Mouse (Mus musculus) midbrain, embryonic 15.5 days (tissue): ENCODE measurements at regions not wholly inside any gene's neighbourhood (a gene's known extent, or its start where the extent isn't known, plus 50 kb on each side); places are given as distances from the start of the nearest gene placed in this dataset.
"Not testable (repeated sequence)": the region's sequence is repeated elsewhere in the genome, so short reads cannot be mapped to it uniquely, and the experiment has no call there.

Experiments used
- ATAC-seq: fragments of 200-750 bp; cut with Nextera tagmentation; replicated peaks from 2 replicates; pipeline ENCODE4 v1.8.0; 2017; ENCODE audit warnings: moderate TSS enrichment
- H3K27ac ChIP-seq: fragments of 300-500 bp; sonication (generic); 2 replicates; pipeline ENCODE4 v1.5.1; 2015; ENCODE audit warnings: mild to moderate bottlenecking, inconsistent platforms
- H3K27me3 ChIP-seq: fragments of 300-500 bp; sonication (generic); replicated peaks from 2 replicates; pipeline ENCODE4 v1.6.1; 2015; ENCODE audit warnings: inconsistent platforms
- H3K36me3 ChIP-seq: fragments of 300-500 bp; sonication (generic); replicated peaks from 2 replicates; pipeline ENCODE4 v1.6.1; 2015; ENCODE audit warnings: inconsistent platforms
- H3K4me1 ChIP-seq: fragments of 300-500 bp; sonication (generic); 2 replicates; pipeline ENCODE4 v1.6.1; 2015; ENCODE audit warnings: inconsistent platforms
- H3K4me2 ChIP-seq: fragments of 300-500 bp; sonication (generic); 2 replicates; pipeline ENCODE4 v1.6.1; 2015; ENCODE audit warnings: inconsistent platforms, mild to moderate bottlenecking, moderate library complexity
- H3K4me3 ChIP-seq: fragments of 300-500 bp; sonication (generic); 2 replicates; pipeline ENCODE4 v1.5.1; 2015; ENCODE audit warnings: mild to moderate bottlenecking, inconsistent platforms
- H3K9ac ChIP-seq: fragments of 300-500 bp; sonication (generic); 2 replicates; pipeline ENCODE4 v1.6.1; 2015; ENCODE audit warnings: mild to moderate bottlenecking, inconsistent platforms
- H3K9me3 ChIP-seq: fragments of 300-500 bp; sonication (generic); 2 replicates; pipeline ENCODE4 v1.6.1; 2016; ENCODE audit warnings: inconsistent platforms
- WGBS: fragments of 180-500 bp; shearing (Covaris S2); methylation state at CpG from one replicate; pipeline ENCODE4 v1.1.7; 2015; ENCODE audit warnings: mixed read lengths; 5-methylcytosine and 5-hydroxymethylcytosine counted together

GRCm38 (mm10) chr12:45563325-45564030 is 489.0 kb upstream of the Stxbp6 start:
- H3K36me3 ChIP-seq = no peaks in the 10 kb centered on the region
- H3K4me1 ChIP-seq = peaks cover 25% of the 10 kb centered on the region
- H3K27me3 ChIP-seq = no peaks in the 10 kb centered on the region
- H3K4me3 ChIP-seq = no peak overlapping the region
- peak overlapping the region; percentile 0; the same call in 1 of the 2 replicates for H3K4me2 ChIP-seq
- no peaks in the 10 kb centered on the region for H3K9me3 ChIP-seq
- H3K9ac ChIP-seq = no peak overlapping the region
- peak overlapping the region; percentile 88 for H3K27ac ChIP-seq
- ATAC-seq = peak; percentile 92
- WGBS = 27% methylated on average over 13 of the region's 13 CpGs

GRCm38 (mm10) chr12:45562637-45563220 is 488.2 kb upstream of the Stxbp6 start:
- Histone ChIP-seq H3K4me2 (no peak overlapping the region), H3K27me3 (no peaks in the 10 kb centered on the region), H3K27ac (peak overlapping the region; percentile 88), H3K9me3 (no peaks in the 10 kb centered on the region), H3K36me3 (no peaks in the 10 kb centered on the region), H3K4me3 (no peak overlapping the region), H3K4me1 (peaks cover 25% of the 10 kb centered on the region), H3K9ac (no peak overlapping the region)
- ATAC-seq = peak; percentile 59
- 15% methylated on average over 1 of the region's 1 CpGs for WGBS

GRCm38 (mm10) chr12:45561889-45562288 is 487.4 kb upstream of the Stxbp6 start:
- peak overlapping the region; percentile 4; the same call in 1 of the 2 replicates for H3K9ac ChIP-seq
- ATAC-seq = peak; percentile 69
- H3K27me3 ChIP-seq = no peaks in the 10 kb centered on the region
- WGBS = 23% methylated on average over 11 of the region's 11 CpGs
- H3K27ac ChIP-seq = peak overlapping the region; percentile 88
- H3K9me3 ChIP-seq = no peaks in the 10 kb centered on the region
- H3K4me1 ChIP-seq = peaks cover 25% of the 10 kb centered on the region
- no peaks in the 10 kb centered on the region for H3K36me3 ChIP-seq
- H3K4me3 ChIP-seq = no peak overlapping the region
- no peak overlapping the region for H3K4me2 ChIP-seq

- ATAC-seq = no peak
- Histone ChIP-seq H3K4me1 (peaks cover 25% of the 10 kb centered on the region), H3K4me2 (no peak overlapping the region), H3K36me3 (no peaks in the 10 kb centered on the region), H3K4me3 (no peak overlapping the region), H3K27ac (peak overlapping the region; percentile 88), H3K9ac (no peak overlapping the region), H3K9me3 (no peaks in the 10 kb centered on the region), H3K27me3 (no peaks in the 10 kb centered on the region)
- WGBS = 24% methylated on average over 1 of the region's 1 CpGs
Measured at GRCm38 (mm10) chr12:45561362-45561761, 486.9 kb upstream of the Stxbp6 start.

- not testable (repeated sequence) for H3K4me3 ChIP-seq, ATAC-seq, H3K9me3 ChIP-seq, H3K4me2 ChIP-seq, H3K27ac ChIP-seq, H3K4me1 ChIP-seq, H3K9ac ChIP-seq, H3K36me3 ChIP-seq, H3K27me3 ChIP-seq
- 88% methylated on average over 5 of the region's 5 CpGs for WGBS
Measured at GRCm38 (mm10) chr12:45549906-45550305, 475.4 kb upstream of the Stxbp6 start.

GRCm38 (mm10) chr12:45519554-45519953 is 445.0 kb upstream of the Stxbp6 start:
- ATAC-seq = no peak
- H3K9me3 ChIP-seq = no peaks in the 10 kb centered on the region
- H3K36me3 ChIP-seq = no peaks in the 10 kb centered on the region
- no peak overlapping the region for H3K4me3 ChIP-seq
- no peak overlapping the region for H3K4me2 ChIP-seq
- H3K27me3 ChIP-seq = no peaks in the 10 kb centered on the region
- H3K4me1 ChIP-seq = no peaks in the 10 kb centered on the region
- no peak overlapping the region for H3K9ac ChIP-seq
- H3K27ac ChIP-seq = no peak overlapping the region

- Histone ChIP-seq H3K4me2 (no peak overlapping the region), H3K36me3 (no peaks in the 10 kb centered on the region), H3K9me3 (no peaks in the 10 kb centered on the region), H3K9ac (no peak overlapping the region), H3K4me3 (no peak overlapping the region), H3K27me3 (no peaks in the 10 kb centered on the region), H3K4me1 (no peaks in the 10 kb centered on the region), H3K27ac (0 out of 2 replicates have a peak overlapping the region, but pooled peaks have one; percentile 17)
- ATAC-seq = no peak; the same call in 1 of the 2 replicates
- WGBS = 37% methylated on average over 3 of the region's 3 CpGs
Measured at GRCm38 (mm10) chr12:45514459-45514858, 439.9 kb upstream of the Stxbp6 start.

GRCm38 (mm10) chr12:45507400-45507982 is 433.0 kb upstream of the Stxbp6 start:
- WGBS = 28% methylated on average over 7 of the region's 7 CpGs
- H3K36me3 ChIP-seq = no peaks in the 10 kb centered on the region
- no peak overlapping the region for H3K27ac ChIP-seq
- H3K27me3 ChIP-seq = no peaks in the 10 kb centered on the region
- H3K9ac ChIP-seq = no peak overlapping the region
- H3K9me3 ChIP-seq = no peaks in the 10 kb centered on the region
- ATAC-seq = peak; percentile 60
- no peak overlapping the region for H3K4me3 ChIP-seq
- H3K4me1 ChIP-seq = no peaks in the 10 kb centered on the region
- H3K4me2 ChIP-seq = no peak overlapping the region

GRCm38 (mm10) chr12:45499834-45500233 is 425.3 kb upstream of the Stxbp6 start:
- peak; percentile 50; the same call in 1 of the 2 replicates for ATAC-seq
- H3K4me2 ChIP-seq = no peak overlapping the region
- no peaks in the 10 kb centered on the region for H3K36me3 ChIP-seq
- no peaks in the 10 kb centered on the region for H3K9me3 ChIP-seq
- no peak overlapping the region for H3K4me3 ChIP-seq
- WGBS = 44% methylated on average over 6 of the region's 6 CpGs
- H3K9ac ChIP-seq = no peak overlapping the region
- H3K27ac ChIP-seq = no peak overlapping the region
- H3K4me1 ChIP-seq = 0 out of 2 replicates have a peak, but pooled peaks cover 4% of the 10 kb centered on the region
- no peaks in the 10 kb centered on the region for H3K27me3 ChIP-seq

GRCm38 (mm10) chr12:45498230-45498629 is 423.7 kb upstream of the Stxbp6 start:
- ATAC-seq = peak; percentile 52
- Histone ChIP-seq H3K27ac (no peak overlapping the region), H3K9ac (no peak overlapping the region), H3K9me3 (no peaks in the 10 kb centered on the region), H3K4me2 (no peak overlapping the region), H3K27me3 (no peaks in the 10 kb centered on the region), H3K4me3 (no peak overlapping the region), H3K4me1 (0 out of 2 replicates have a peak, but pooled peaks cover 4% of the 10 kb centered on the region), H3K36me3 (no peaks in the 10 kb centered on the region)

GRCm38 (mm10) chr12:45489029-45489428 is 414.5 kb upstream of the Stxbp6 start:
- Histone ChIP-seq H3K4me1 (no peaks in the 10 kb centered on the region), H3K27ac (no peak overlapping the region), H3K36me3 (no peaks in the 10 kb centered on the region), H3K9me3 (no peaks in the 10 kb centered on the region), H3K9ac (no peak overlapping the region), H3K4me2 (no peak overlapping the region), H3K4me3 (no peak overlapping the region), H3K27me3 (no peaks in the 10 kb centered on the region)
- WGBS = 61% methylated on average over 1 of the region's 1 CpGs
- no peak for ATAC-seq

- no peaks in the 10 kb centered on the region for H3K9me3 ChIP-seq
- H3K9ac ChIP-seq = no peak overlapping the region
- no peak overlapping the region for H3K27ac ChIP-seq
- H3K36me3 ChIP-seq = no peaks in the 10 kb centered on the region
- no peaks in the 10 kb centered on the region for H3K27me3 ChIP-seq
- no peak overlapping the region for H3K4me3 ChIP-seq
- no peak overlapping the region for H3K4me2 ChIP-seq
- no peaks in the 10 kb centered on the region for H3K4me1 ChIP-seq
- ATAC-seq = no peak
Measured at GRCm38 (mm10) chr12:45476881-45477280, 402.4 kb upstream of the Stxbp6 start.

- no peaks in the 10 kb centered on the region for H3K36me3 ChIP-seq
- H3K9me3 ChIP-seq = no peaks in the 10 kb centered on the region
- peaks cover 33% of the 10 kb centered on the region for H3K4me1 ChIP-seq
- no peak overlapping the region for H3K4me2 ChIP-seq
- no peak for ATAC-seq
- H3K27ac ChIP-seq = peak overlapping the region; percentile 81
- WGBS = 72% methylated on average over 3 of the region's 3 CpGs
- H3K9ac ChIP-seq = no peak overlapping the region
- no peaks in the 10 kb centered on the region for H3K27me3 ChIP-seq
- no peak overlapping the region for H3K4me3 ChIP-seq
Measured at GRCm38 (mm10) chr12:45468093-45468492, 393.6 kb upstream of the Stxbp6 start.
